Mouse (Mus musculus) embryo, embryonic 9.5 days (tissue): ENCODE measurements around the gene Rdh8.

Source experiments
- DNase-seq: peaks from one replicate; pipeline ENCODE4 v3.0.0-alpha.2; 2017; ENCODE audit errors: extremely low spot score

Rdh8 gene

GRCm38 (mm10) chr9:20837184-20837947 is 19.1 kb downstream of the Rdh8 start:
- no peak for DNase-seq

GRCm38 (mm10) chr9:20838931-20839330 is 20.6 kb downstream of the Rdh8 start:
- DNase-seq: no peak

GRCm38 (mm10) chr9:20842211-20842610 is 23.9 kb downstream of the Rdh8 start:
- DNase-seq: no peak

- DNase-seq: peak; percentile 27
Observed at GRCm38 (mm10) chr9:20842670-20843069, 24.4 kb downstream of the Rdh8 start.

- DNase-seq: no peak
Observed at GRCm38 (mm10) chr9:20850179-20850578, 31.9 kb downstream of the Rdh8 start.

- DNase-seq: peak; percentile 60
Observed at GRCm38 (mm10) chr9:20857131-20857530, 38.8 kb downstream of the Rdh8 start.

GRCm38 (mm10) chr9:20859926-20860325 is 41.6 kb downstream of the Rdh8 start:
- DNase-seq: no peak

- DNase-seq: peak; percentile 38
Observed at GRCm38 (mm10) chr9:20861821-20862220, 43.5 kb downstream of the Rdh8 start.

- no peak for DNase-seq
Observed at GRCm38 (mm10) chr9:20862225-20862624, 43.9 kb downstream of the Rdh8 start.

GRCm38 (mm10) chr9:20866879-20867278 is 48.6 kb downstream of the Rdh8 start:
- no peak for DNase-seq

GRCm38 (mm10) chr9:20868448-20869001 is 50.2 kb downstream of the Rdh8 start, which contains the start of gene A230050P20Rik:
Gene A230050P20Rik, plus strand, starts transcription at chr9:20868642.
- no peak for DNase-seq

GRCm38 (mm10) chr9:20869246-20869645 is 50.9 kb downstream of the Rdh8 start:
- DNase-seq: no peak

GRCm38 (mm10) chr9:20870211-20871173 is 52.2 kb downstream of the Rdh8 start:
- DNase-seq: no peak

GRCm38 (mm10) chr9:20872991-20873390 is 54.7 kb downstream of the Rdh8 start:
- DNase-seq: no peak

- no peak for DNase-seq
Observed at GRCm38 (mm10) chr9:20873521-20873920, 55.2 kb downstream of the Rdh8 start.

GRCm38 (mm10) chr9:20875021-20875790 is 56.9 kb downstream of the Rdh8 start:
- DNase-seq: no peak
